Mouse (Mus musculus) limb, embryonic 11.5 days (tissue): ENCODE results near the gene Tnc. TPM values are rescaled to one million over a fixed set of nuclear protein-coding genes. Genes with fewer than 3 reads are reported as not detected.

Source experiments
- ATAC-seq: fragments of 200-750 bp; cut with Nextera tagmentation; 2 replicates; pipeline ENCODE4 v1.8.0; 2017; ENCODE audit warnings: low read depth; ENCODE audit not compliant: insufficient number of reproducible peaks, low FRiP score, low TSS enrichment
- DNase-seq: peaks from one replicate; pipeline ENCODE4 v3.0.0-alpha.2; 2015; ENCODE audit warnings: low spot score
- H3K27ac ChIP-seq: fragments of 300-500 bp; sonication (generic); replicated peaks from 2 replicates; pipeline ENCODE4 v1.5.1; 2014; ENCODE audit warnings: low read depth, mild to moderate bottlenecking, low read length
- H3K27me3 ChIP-seq: fragments of 300-500 bp; sonication (generic); 2 replicates; pipeline ENCODE4 v1.6.1; 2014; ENCODE audit warnings: mild to moderate bottlenecking, low read length, mixed read lengths; ENCODE audit not compliant: control insufficient read depth, insufficient read depth
- H3K36me3 ChIP-seq: fragments of 300-500 bp; sonication (generic); 2 replicates; pipeline ENCODE4 v1.6.1; 2014; ENCODE audit warnings: mild to moderate bottlenecking, low read length, moderate library complexity, mixed read lengths; ENCODE audit not compliant: control insufficient read depth, insufficient read depth
- H3K4me1 ChIP-seq: fragments of 300-500 bp; sonication (generic); 2 replicates; pipeline ENCODE4 v1.6.1; 2014; ENCODE audit warnings: low read length, mixed read lengths; ENCODE audit not compliant: control insufficient read depth, insufficient read depth
- H3K4me2 ChIP-seq: fragments of 300-500 bp; sonication (generic); 2 replicates; pipeline ENCODE4 v1.6.1; 2014; ENCODE audit warnings: low read depth, mild to moderate bottlenecking, moderate library complexity; ENCODE audit not compliant: severe bottlenecking
- H3K4me3 ChIP-seq: fragments of 300-500 bp; sonication (generic); 2 replicates; pipeline ENCODE4 v1.5.1; 2014; ENCODE audit warnings: low read depth, low read length
- H3K9ac ChIP-seq: fragments of 300-500 bp; sonication (generic); 2 replicates; pipeline ENCODE4 v1.6.1; 2014; ENCODE audit warnings: mild to moderate bottlenecking, low read length
- H3K9me3 ChIP-seq: fragments of 300-500 bp; sonication (generic); 2 replicates; pipeline ENCODE4 v1.6.1; 2016; ENCODE audit warnings: low read length; ENCODE audit not compliant: control insufficient read depth
- WGBS: fragments of 180-500 bp; shearing (Covaris S2); extraction: QIAGEN DNeasy Blood & Tissue Kit; methylation state at CpG from one replicate; pipeline ENCODE4 v1.1.7; 2014; 5-methylcytosine and 5-hydroxymethylcytosine counted together
- polyA plus RNA-seq: library from polyadenylated mRNA; unstranded; fragments of >200 nt; fragmentation: Nextera tagmentation; extraction: Ambion mirVana; gene quantifications from 2 replicates; pipeline ENCODE4 v1.2.1, GENCODE M21; 2014

The Tnc gene
- polyA plus RNA-seq = 9.7 and 10.8 TPM in 2 replicates

DNA sequence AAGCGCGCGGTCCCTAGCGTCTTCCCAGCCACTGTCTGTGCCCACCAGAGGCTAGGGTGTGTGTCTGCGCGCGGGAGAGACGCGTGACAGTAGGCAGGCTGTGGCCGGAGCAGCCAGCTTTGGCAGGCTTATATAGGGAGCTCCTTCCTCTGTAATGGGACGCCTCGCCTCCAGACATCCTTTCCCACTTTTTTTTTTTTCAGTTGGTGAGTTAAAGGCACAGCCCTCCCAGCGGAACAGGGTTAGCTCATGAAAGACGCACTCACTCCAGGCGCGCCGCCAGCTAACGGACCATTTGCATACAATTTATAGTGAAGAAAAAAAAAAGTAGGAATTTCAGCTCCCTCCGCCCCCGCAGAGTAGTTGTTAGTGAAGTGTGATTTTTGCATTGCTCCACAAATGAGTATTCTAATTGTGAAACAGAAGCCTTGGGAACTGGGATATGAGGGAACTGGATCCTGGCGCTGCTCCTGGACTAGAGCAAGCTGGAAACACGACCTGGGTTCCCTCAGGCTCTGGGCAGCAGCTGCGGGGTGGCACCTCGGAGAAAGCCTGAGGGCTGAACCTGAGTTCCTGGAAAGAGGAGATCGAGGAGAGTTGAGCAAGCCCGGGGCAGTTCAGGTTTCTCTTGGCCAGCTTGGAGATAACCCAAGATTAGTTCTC, at the start of gene Tnc:
Gene Tnc (minus strand): TSS at position 185 of the 663 bp plus-strand sequence.
- DNase-seq = peak; percentile 66
- Histone ChIP-seq H3K4me2 (peak within 1 kb of the TSS; percentile 64), H3K4me3 (peak within 1 kb of the TSS; percentile 24), H3K9ac (no peak within 1 kb of the TSS), H3K27me3 (peaks cover 9% of the 10 kb centered on the region), H3K4me1 (no peaks in the 10 kb centered on the region), H3K36me3 (no peaks in the 10 kb centered on the region), H3K27ac (no peak within 1 kb of the TSS), H3K9me3 (no peaks in the 10 kb centered on the region)
- ATAC-seq = peak; percentile 69; the same call in 1 of the 2 replicates
- under 1% methylated on average over 26 of the region's 26 CpGs for WGBS

DNA sequence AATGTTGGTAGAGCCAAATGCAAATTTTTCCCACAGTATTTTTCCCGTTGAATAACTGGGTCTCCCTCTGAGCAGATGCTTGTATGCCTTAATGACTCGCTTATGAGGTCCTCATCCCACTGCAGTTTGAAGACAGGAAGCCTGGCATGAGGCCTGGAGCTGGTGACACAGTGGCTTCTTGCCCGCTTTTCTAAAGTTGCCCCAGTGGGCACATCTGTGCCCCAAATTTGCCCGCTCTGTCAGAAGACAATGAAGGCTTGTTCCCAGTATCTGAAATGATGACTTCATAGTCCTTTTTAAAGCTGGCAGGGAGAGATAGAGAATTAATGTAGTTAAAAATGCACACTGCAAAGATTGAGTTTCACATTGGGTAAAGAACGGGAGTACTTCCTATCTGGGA, 47.4 kb upstream of the Tnc start:
- no peak overlapping the region for H3K27ac ChIP-seq
- no peaks in the 10 kb centered on the region for H3K4me1 ChIP-seq
- H3K27me3 ChIP-seq = no peaks in the 10 kb centered on the region
- no peak overlapping the region for H3K9ac ChIP-seq
- WGBS = 85% methylated on average over 5 of the region's 5 CpGs
- no peak overlapping the region for H3K4me3 ChIP-seq
- ATAC-seq (no peak), DNase-seq (no peak)
- H3K4me2 ChIP-seq = no peak overlapping the region
- H3K9me3 ChIP-seq = no peaks in the 10 kb centered on the region
- no peaks in the 10 kb centered on the region for H3K36me3 ChIP-seq

DNA sequence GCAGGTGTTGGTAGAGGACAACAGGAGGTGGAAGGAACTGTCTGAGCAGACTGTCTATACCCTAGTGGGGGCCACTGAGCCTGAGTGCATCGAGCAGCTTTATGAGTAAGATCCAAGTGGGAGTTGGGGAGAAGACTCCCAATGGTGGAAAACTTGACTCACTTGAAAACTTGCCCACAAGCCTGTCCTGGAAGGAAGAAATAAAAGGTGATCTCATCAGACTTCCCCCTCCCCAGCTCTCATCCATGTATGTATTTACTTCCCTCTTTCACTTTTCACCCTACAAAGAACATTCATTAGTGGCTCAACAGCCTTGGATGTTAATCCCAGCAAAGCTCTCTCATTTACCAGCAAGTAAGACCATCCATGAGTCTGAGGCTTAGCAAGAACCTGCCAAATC, 46.0 kb upstream of the Tnc start:
- ATAC-seq = no peak
- 85% methylated on average over 1 of the region's 1 CpGs for WGBS
- H3K9me3 ChIP-seq = no peaks in the 10 kb centered on the region

DNA sequence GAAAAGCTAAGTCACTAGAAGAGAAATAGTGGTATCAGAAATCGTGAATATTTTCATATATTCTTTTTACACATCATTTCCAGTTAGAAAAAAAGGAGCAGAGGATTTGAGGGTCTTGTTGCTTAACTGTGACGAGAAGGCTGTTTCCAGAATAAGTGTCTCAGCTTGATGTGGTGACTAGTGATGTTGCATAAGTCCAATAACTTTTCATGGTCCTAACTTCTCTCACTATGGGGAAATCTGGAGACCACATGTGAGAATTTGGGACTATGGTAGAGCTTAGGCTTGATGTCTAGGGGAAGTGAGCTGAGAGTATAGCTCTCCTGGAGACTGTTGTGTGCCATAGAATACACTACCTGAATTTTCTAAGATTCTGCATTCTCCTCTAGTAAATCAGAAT, 42.6 kb upstream of the Tnc start:
- Histone ChIP-seq H3K9ac (no peak overlapping the region), H3K27ac (no peak overlapping the region), H3K9me3 (no peaks in the 10 kb centered on the region), H3K27me3 (no peaks in the 10 kb centered on the region), H3K4me2 (no peak overlapping the region), H3K4me1 (no peaks in the 10 kb centered on the region), H3K4me3 (no peak overlapping the region), H3K36me3 (no peaks in the 10 kb centered on the region)
- ATAC-seq (no peak), DNase-seq (no peak)
- 72% methylated on average over 2 of the region's 2 CpGs for WGBS

More for the DNA sequence above, 46.0 kb upstream of the Tnc start:
- Histone ChIP-seq H3K4me3 (no peak overlapping the region), H3K27ac (no peak overlapping the region), H3K9ac (no peak overlapping the region), H3K27me3 (no peaks in the 10 kb centered on the region), H3K36me3 (no peaks in the 10 kb centered on the region), H3K4me1 (no peaks in the 10 kb centered on the region), H3K4me2 (no peak overlapping the region)
- DNase-seq = no peak

DNA sequence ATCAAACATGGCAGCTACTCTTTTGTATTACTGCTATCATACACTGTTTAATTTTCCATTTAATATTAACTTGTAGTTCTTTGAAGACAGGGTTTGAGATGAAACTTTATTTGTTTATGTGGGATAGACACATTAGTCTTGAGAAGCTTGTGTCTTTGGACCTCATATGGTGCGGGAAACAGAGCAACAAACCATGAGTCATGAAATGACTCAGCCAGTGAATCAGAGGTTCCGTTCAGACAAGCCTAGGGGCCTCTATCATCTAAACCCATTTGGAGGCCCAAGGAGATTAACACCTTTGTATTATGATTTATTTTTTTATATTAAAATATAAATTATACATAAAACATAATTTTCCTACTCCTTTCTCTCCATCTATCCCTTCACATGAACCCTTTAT, 40.9 kb upstream of the Tnc start:
- H3K27me3 ChIP-seq = no peaks in the 10 kb centered on the region
- H3K36me3 ChIP-seq = no peaks in the 10 kb centered on the region
- 91% methylated on average over 2 of the region's 2 CpGs for WGBS

DNA sequence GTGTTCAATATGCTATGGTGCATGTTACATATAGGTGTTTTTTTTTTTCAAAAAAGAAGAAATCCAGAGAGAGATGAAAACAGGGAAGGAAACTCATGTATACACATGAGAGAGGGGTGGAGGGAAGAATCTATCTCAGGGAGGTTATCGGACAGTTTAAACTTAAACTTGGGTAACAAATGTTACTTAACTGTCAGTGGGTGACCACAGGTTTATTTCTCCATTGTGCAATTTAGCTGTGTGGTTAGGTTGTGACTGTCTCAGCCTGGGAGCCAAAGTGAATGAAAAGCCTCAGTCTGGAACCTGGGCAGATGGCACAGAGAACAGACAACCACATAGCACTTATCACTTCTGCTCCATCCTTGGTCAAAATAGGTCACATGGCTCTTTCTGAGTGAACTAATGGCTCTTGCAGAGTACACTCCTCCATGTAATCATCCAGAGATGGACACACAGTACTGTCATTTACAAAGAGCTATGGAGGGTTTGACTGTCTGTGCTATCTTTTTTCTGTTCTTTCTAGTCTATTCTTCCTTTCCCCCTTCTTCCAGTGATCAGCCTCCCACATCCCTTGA, 39.3 kb upstream of the Tnc start:
- ATAC-seq (no peak), DNase-seq (no peak)
- Histone ChIP-seq H3K9ac (no peak overlapping the region), H3K4me2 (no peak overlapping the region), H3K27ac (no peak overlapping the region), H3K27me3 (no peaks in the 10 kb centered on the region), H3K4me1 (no peaks in the 10 kb centered on the region), H3K36me3 (no peaks in the 10 kb centered on the region), H3K9me3 (no peaks in the 10 kb centered on the region), H3K4me3 (no peak overlapping the region)
- WGBS = 92% methylated on average over 1 of the region's 1 CpGs

More for the DNA sequence above, 40.9 kb upstream of the Tnc start:
- H3K4me1 ChIP-seq = no peaks in the 10 kb centered on the region
- H3K4me2 ChIP-seq = no peak overlapping the region
- no peaks in the 10 kb centered on the region for H3K9me3 ChIP-seq
- no peak for DNase-seq
- no peak for ATAC-seq
- H3K4me3 ChIP-seq = no peak overlapping the region
- no peak overlapping the region for H3K9ac ChIP-seq
- H3K27ac ChIP-seq = no peak overlapping the region

DNA sequence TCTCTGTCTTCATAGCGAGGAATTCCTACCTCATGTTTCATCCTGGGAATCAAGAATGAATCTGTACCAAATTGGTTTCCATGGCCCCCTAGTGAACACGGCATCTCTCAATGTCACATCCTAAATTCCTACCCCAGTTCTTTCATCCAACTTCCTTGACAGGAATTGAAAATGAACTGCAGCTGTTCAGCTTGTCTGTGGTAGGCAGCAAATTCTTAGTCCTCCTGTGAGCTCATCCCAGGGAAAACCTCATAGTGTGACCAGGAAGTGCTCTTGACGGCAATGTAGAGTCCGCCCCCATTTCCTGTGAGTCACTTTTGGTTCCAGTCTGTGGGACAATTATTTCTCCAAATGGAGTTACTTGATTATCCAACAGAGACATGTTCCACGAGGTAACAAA, 37.0 kb upstream of the Tnc start:
- Histone ChIP-seq H3K36me3 (no peaks in the 10 kb centered on the region), H3K4me2 (no peak overlapping the region), H3K9me3 (no peaks in the 10 kb centered on the region), H3K9ac (no peak overlapping the region), H3K27ac (no peak overlapping the region), H3K27me3 (no peaks in the 10 kb centered on the region), H3K4me3 (no peak overlapping the region), H3K4me1 (no peaks in the 10 kb centered on the region)
- DNase-seq = no peak
- WGBS = 57% methylated on average over 5 of the region's 5 CpGs
- no peak for ATAC-seq

DNA sequence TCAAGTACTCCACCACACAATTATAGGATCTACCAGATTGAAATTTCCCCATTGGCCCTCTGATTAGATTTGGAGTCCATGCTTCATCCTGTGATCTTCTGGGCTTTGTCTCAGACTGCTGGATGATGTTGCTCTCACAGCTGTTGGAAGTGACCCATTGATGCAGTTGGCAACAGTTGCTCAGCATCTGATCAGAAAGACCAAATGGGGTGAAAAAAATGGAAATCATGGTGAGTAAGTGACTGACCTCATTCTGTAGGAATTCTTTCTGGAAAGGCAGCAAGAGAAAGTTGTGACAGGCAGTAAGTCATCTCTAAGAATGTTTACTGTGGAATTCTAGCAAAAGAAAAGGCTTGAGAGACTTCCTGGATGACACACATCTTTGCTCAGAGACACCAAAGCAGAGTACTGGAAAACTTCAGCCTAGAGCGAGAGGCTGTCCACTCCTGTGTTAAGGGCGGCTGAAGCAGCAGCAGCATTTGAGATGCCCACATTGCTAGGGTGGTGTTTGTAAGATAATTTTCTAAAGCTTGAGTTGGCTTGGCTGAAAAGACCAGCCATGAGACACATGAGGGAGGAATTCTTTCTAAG, 31.3 kb upstream of the Tnc start:
- Histone ChIP-seq H3K9me3 (no peaks in the 10 kb centered on the region), H3K4me3 (no peak overlapping the region), H3K36me3 (no peaks in the 10 kb centered on the region), H3K4me2 (no peak overlapping the region), H3K27me3 (no peaks in the 10 kb centered on the region), H3K27ac (no peak overlapping the region), H3K4me1 (no peaks in the 10 kb centered on the region), H3K9ac (no peak overlapping the region)
- DNase-seq = no peak
- ATAC-seq = no peak
- WGBS = 90% methylated on average over 2 of the region's 2 CpGs
